Mouse (Mus musculus): Measurements from ENCODE around the gene Nudt6.

DNA sequence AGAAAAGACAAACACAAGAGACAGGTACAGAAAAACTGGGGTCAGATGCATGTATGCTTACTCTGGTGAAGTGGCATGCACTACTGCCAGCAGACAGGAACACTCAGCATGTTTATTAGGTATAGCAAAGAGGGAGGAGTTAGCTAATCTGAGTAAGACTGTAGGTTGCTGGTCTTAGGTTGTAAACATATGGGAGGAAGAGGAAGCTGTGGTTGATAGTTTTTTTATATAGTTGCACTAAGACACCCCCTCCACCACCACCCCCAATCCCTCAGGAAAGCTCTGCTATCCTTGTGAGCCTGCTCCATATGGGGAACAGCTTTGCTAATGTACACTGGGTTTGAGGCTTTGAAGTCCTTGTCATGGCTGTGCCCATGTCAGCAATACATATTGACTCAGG lies 10.3 kb upstream of the Nudt6 start:
- no peak for TF ChIP-seq MAX (IDR thresholded peaks at IDR 0.05; ENCODE audit: low read depth)
- TF ChIP-seq POLR2A (IDR thresholded peaks at IDR 0.05; ENCODE audit: insufficient read length, low read depth), result no peak
- TF ChIP-seq MYOG (IDR thresholded peaks at IDR 0.05; ENCODE audit: control insufficient read depth in 1 of 3, insufficient read depth in 1 of 3, insufficient read length in 2 of 3, low read depth in 2 of 3), result no peak
- no peak for TF ChIP-seq USF1 (IDR thresholded peaks at IDR 0.05; ENCODE audit: low read depth)
